Mouse (Mus musculus) lung, embryonic 16.5 days (tissue): ENCODE data around the gene Myo6. TPM values are rescaled to one million over a fixed set of nuclear protein-coding genes. Genes with fewer than 3 reads are reported as not detected.

Experiments
- ATAC-seq: fragments of 200-750 bp; cut with Nextera tagmentation; 2 replicates; pipeline ENCODE4 v1.8.0; 2017; ENCODE audit warnings: low read depth, mild to moderate bottlenecking, moderate library complexity
- H3K27ac ChIP-seq: fragments of 300-500 bp; sonication (generic); 2 replicates; pipeline ENCODE4 v1.5.1; 2014; ENCODE audit warnings: mild to moderate bottlenecking, control low read depth, low read length
- H3K27me3 ChIP-seq: fragments of 300-500 bp; sonication (generic); 2 replicates; pipeline ENCODE4 v1.6.1; 2014; ENCODE audit warnings: low read depth, low read length, mixed read lengths; ENCODE audit not compliant: control insufficient read depth, insufficient read depth
- H3K36me3 ChIP-seq: fragments of 300-500 bp; sonication (generic); 2 replicates; pipeline ENCODE4 v1.6.1; 2014; ENCODE audit warnings: low read length; ENCODE audit not compliant: control insufficient read depth, insufficient read depth
- H3K4me1 ChIP-seq: fragments of 300-500 bp; sonication (generic); replicated peaks from 2 replicates; pipeline ENCODE4 v1.6.1; 2014; ENCODE audit warnings: low read length, mixed read lengths; ENCODE audit not compliant: control insufficient read depth, insufficient read depth
- H3K4me2 ChIP-seq: fragments of 300-500 bp; sonication (generic); 2 replicates; pipeline ENCODE4 v1.6.1; 2014; ENCODE audit warnings: low read depth, low read length, control low read depth
- H3K4me3 ChIP-seq: fragments of 300-500 bp; sonication (generic); 2 replicates; pipeline ENCODE4 v1.5.1; 2014; ENCODE audit warnings: mild to moderate bottlenecking, low read length, control low read depth
- H3K9ac ChIP-seq: fragments of 300-500 bp; sonication (generic); 2 replicates; pipeline ENCODE4 v1.6.1; 2014; ENCODE audit warnings: low read length, control low read depth
- H3K9me3 ChIP-seq: fragments of 300-500 bp; sonication (generic); 2 replicates; pipeline ENCODE4 v1.6.1; 2016; ENCODE audit warnings: low read length; ENCODE audit not compliant: control insufficient read depth
- WGBS: fragments of 180-500 bp; shearing (Covaris S2); extraction: QIAGEN DNeasy Blood & Tissue Kit; methylation state at CpG from one replicate; pipeline ENCODE4 v1.1.7; 2014; 5-methylcytosine and 5-hydroxymethylcytosine counted together
- polyA plus RNA-seq: library from polyadenylated mRNA; unstranded; fragments of >200 nt; fragmentation: Nextera tagmentation; extraction: Ambion mirVana; gene quantifications from 2 replicates; pipeline ENCODE4 v1.2.1, GENCODE M21; 2015

Gene Myo6
- polyA plus RNA-seq, 1 experiment from 2014 or later = 27.9 TPM

DNA sequence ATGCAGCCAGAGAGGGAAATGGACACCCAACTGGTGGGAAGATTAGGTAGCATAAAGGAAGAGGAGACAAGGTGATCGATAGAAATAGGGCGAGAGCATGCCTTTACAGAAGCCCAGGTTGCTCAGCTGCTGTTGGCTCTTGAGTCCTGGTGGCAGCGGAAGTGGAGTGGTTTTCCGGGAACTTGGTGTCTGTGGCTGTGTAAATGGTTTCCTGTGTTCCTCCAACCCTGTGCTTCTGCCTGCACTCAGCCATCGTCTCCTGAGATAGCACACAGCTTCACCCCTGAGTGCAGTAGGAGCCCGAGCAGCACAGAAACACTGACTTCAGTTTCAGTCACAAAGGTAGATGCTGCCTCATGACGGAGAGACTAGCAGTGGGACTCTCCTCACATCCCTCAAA lies 101.7 kb downstream of the Myo6 start:
- peaks cover 13% of the 10 kb centered on the region for H3K36me3 ChIP-seq
- no peak overlapping the region for H3K9ac ChIP-seq
- no peak overlapping the region for H3K27ac ChIP-seq
- no peak overlapping the region for H3K4me3 ChIP-seq
- no peak overlapping the region for H3K4me2 ChIP-seq
- H3K4me1 ChIP-seq = no peaks in the 10 kb centered on the region
- no peaks in the 10 kb centered on the region for H3K9me3 ChIP-seq
- no peaks in the 10 kb centered on the region for H3K27me3 ChIP-seq
- 77% methylated on average over 7 of the region's 7 CpGs for WGBS
- no peak for ATAC-seq

- Histone ChIP-seq H3K4me3 (no peak overlapping the region), H3K9ac (no peak overlapping the region), H3K4me2 (no peak overlapping the region), H3K36me3 (peaks cover 13% of the 10 kb centered on the region), H3K4me1 (no peaks in the 10 kb centered on the region), H3K27me3 (no peaks in the 10 kb centered on the region), H3K27ac (no peak overlapping the region), H3K9me3 (no peaks in the 10 kb centered on the region)
- WGBS = 68% methylated on average over 8 of the region's 8 CpGs
- no peak for ATAC-seq
These were observed 104.8 kb downstream of the Myo6 start for GRCm38 (mm10) chr9:80269596-80269995.

DNA sequence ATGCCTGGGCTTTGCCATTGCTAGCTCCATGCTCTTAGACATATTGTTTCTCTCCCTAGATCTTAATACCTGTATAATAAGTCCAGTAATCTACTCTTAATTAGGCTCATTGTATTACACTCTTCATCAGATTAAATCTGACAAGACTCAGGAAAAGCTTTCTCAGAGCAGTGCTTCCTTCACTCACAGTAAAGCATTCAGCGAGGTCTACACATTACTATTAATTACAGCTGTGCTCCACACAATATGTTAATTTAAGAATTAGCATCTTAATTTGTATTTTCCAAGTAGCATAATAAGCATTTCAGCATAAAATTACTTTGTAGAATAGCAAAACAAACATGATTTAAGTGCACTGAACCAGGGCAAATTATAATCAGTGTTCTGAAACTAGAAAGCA lies 108.1 kb downstream of the Myo6 start:
- Histone ChIP-seq H3K9ac (no peak overlapping the region), H3K4me3 (no peak overlapping the region), H3K4me1 (peaks cover 14% of the 10 kb centered on the region), H3K36me3 (peaks cover 9% of the 10 kb centered on the region), H3K27me3 (no peaks in the 10 kb centered on the region), H3K9me3 (no peaks in the 10 kb centered on the region), H3K27ac (no peak overlapping the region), H3K4me2 (no peak overlapping the region)
- no peak for ATAC-seq
- 94% methylated on average over 1 of the region's 1 CpGs for WGBS

- H3K27me3 ChIP-seq = no peaks in the 10 kb centered on the region
- no peak overlapping the region for H3K4me3 ChIP-seq
- no peak overlapping the region for H3K9ac ChIP-seq
- H3K27ac ChIP-seq = peak overlapping the region; percentile 68
- no peak overlapping the region for H3K4me2 ChIP-seq
- peak; percentile 94 for ATAC-seq
- H3K4me1 ChIP-seq = peaks cover 14% of the 10 kb centered on the region
- no peaks in the 10 kb centered on the region for H3K9me3 ChIP-seq
- peaks cover 6% of the 10 kb centered on the region for H3K36me3 ChIP-seq
- 51% methylated on average over 8 of the region's 8 CpGs for WGBS
These were observed 110.4 kb downstream of the Myo6 start for GRCm38 (mm10) chr9:80275053-80275771.

- 43% methylated on average over 1 of the region's 1 CpGs for WGBS
- Histone ChIP-seq H3K4me3 (no peak overlapping the region), H3K27me3 (no peaks in the 10 kb centered on the region), H3K27ac (peak overlapping the region; percentile 63; the same call in 1 of the 2 replicates), H3K36me3 (peaks cover 3% of the 10 kb centered on the region; the same call in 1 of the 2 replicates), H3K9ac (no peak overlapping the region), H3K4me2 (no peak overlapping the region), H3K4me1 (peaks cover 14% of the 10 kb centered on the region), H3K9me3 (no peaks in the 10 kb centered on the region)
- peak; percentile 74 for ATAC-seq
These were observed 110.9 kb downstream of the Myo6 start for GRCm38 (mm10) chr9:80275772-80276134.

DNA sequence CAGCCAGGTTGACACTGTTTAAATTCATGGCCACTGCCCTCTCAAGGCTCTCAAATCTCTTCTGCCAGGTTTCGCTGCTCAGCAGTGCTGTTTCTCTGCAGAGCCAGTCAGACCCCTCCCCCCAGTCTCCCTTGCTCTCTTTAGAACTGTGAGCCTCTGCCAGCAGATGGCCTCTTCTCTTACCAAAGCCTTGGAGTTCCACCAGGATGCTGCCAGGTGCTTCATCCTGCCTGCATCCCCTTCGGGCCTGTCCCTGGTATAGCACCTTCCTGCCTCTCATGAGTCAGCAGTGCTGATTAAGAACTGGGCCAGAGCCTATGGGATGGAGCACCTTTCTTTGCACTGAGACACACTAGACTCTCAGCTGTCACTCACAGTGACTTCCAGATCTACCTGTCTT lies 112.3 kb downstream of the Myo6 start:
- 46% methylated on average over 2 of the region's 2 CpGs for WGBS

DNA sequence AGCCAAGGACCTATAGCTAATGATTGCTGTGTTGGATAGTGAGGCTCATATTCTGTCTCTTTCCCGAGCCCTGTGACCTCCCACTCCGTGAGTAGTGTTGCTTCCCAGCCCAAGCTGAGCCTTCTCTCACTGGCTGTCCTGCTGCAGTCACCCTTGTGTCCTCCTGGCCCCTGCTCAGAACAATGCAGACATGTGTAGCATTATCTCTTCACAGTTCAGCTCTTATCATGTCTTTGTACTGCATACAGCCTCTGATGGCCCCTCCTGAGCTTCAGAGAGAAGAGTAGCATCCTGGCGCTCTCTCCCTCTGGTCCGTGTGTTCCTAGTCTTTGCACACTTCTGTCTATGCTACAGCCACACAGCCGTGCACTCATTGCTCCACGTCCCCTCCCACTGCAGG lies 112.9 kb downstream of the Myo6 start:
- Histone ChIP-seq H3K4me3 (no peak overlapping the region), H3K36me3 (peaks cover 3% of the 10 kb centered on the region; the same call in 1 of the 2 replicates), H3K9me3 (no peaks in the 10 kb centered on the region), H3K9ac (no peak overlapping the region), H3K27ac (no peak overlapping the region), H3K4me1 (peaks cover 14% of the 10 kb centered on the region), H3K27me3 (no peaks in the 10 kb centered on the region), H3K4me2 (no peak overlapping the region)
- no peak for ATAC-seq
- WGBS = 69% methylated on average over 6 of the region's 6 CpGs

More for the DNA sequence above, 112.3 kb downstream of the Myo6 start:
- H3K4me3 ChIP-seq = no peak overlapping the region
- H3K4me1 ChIP-seq = peaks cover 14% of the 10 kb centered on the region
- no peak for ATAC-seq
- no peak overlapping the region for H3K9ac ChIP-seq
- no peak overlapping the region for H3K27ac ChIP-seq
- H3K27me3 ChIP-seq = no peaks in the 10 kb centered on the region
- no peak overlapping the region for H3K4me2 ChIP-seq
- no peaks in the 10 kb centered on the region for H3K9me3 ChIP-seq
- peaks cover 3% of the 10 kb centered on the region; the same call in 1 of the 2 replicates for H3K36me3 ChIP-seq

DNA sequence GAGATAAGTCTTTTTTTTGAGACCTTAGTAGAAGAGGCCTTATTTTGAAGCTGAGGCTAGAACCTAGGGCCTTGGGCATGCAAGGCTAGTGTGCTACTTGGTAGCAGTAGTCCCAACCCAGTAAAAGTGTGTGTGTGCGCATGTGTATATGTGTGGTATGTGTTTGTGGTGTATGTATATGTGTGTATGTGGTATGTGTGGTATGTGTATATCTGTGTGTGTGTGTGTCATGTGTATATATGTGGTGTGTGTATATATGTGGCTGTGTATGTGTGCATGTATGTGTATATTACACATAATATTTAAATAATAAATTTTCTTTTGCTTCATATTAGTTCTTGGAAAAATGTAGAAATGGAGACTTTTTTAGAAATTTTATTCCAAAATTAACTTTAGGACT lies 115.9 kb downstream of the Myo6 start:
- no peak overlapping the region for H3K4me3 ChIP-seq
- H3K4me2 ChIP-seq = no peak overlapping the region
- H3K36me3 ChIP-seq = peaks cover 6% of the 10 kb centered on the region
- H3K9ac ChIP-seq = no peak overlapping the region
- H3K9me3 ChIP-seq = no peaks in the 10 kb centered on the region
- no peak overlapping the region for H3K27ac ChIP-seq
- H3K27me3 ChIP-seq = no peaks in the 10 kb centered on the region
- no peak for ATAC-seq
- H3K4me1 ChIP-seq = peaks cover 11% of the 10 kb centered on the region
- 97% methylated on average over 1 of the region's 1 CpGs for WGBS

DNA sequence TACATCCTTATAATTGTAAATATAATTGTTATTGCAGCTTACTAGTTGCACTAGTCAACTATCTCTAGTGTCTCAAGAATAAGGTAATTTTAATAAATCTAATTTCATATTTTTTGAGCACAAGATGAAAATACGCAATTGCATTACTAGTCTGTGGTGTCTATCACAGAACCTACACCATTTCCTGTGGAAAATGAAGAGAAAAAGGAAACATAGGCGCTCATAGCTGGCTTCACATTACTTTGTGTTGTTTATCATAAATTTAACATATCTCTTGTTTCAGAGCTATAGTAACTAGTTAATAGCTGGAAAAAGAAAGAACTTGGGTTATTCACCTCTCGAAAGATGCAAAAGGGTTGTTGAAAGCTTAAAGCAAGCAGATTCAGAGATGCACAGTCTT lies 117.6 kb downstream of the Myo6 start:
- no peak for ATAC-seq
- H3K9ac ChIP-seq = no peak overlapping the region
- no peak overlapping the region for H3K4me2 ChIP-seq
- H3K9me3 ChIP-seq = no peaks in the 10 kb centered on the region
- H3K4me1 ChIP-seq = no peaks in the 10 kb centered on the region
- H3K36me3 ChIP-seq = peaks cover 3% of the 10 kb centered on the region; the same call in 1 of the 2 replicates
- H3K27me3 ChIP-seq = no peaks in the 10 kb centered on the region
- no peak overlapping the region for H3K4me3 ChIP-seq
- no peak overlapping the region for H3K27ac ChIP-seq
- 84% methylated on average over 3 of the region's 3 CpGs for WGBS
